Mouse (Mus musculus): ENCODE data around the gene Acads.

DNA sequence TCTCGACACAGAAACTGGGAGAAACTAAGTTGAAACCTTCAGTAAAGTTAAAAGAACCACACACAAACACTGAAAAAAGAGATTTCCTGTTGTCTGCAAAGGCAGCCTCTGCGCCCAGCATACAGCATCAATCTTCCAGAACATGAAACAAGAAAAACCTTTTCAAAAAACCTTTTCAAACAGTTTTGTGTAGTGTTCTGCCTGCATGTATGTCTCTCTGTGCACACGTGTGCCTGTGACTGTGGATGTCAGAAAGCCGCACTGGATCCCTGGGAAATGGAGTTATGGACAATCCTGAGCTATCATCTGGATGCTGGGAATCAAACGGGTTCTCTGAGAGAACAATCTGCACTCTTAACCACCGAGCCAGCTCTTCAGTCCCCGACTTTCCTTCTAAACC, 37.3 kb upstream of the Acads start:
- TF ChIP-seq POLR2A (IDR thresholded peaks at IDR 0.05; ENCODE audit: control insufficient read depth, extremely low read depth, insufficient read depth, low read length, poor library complexity) (no peak), CTCF (IDR thresholded peaks at IDR 0.05; ENCODE audit: borderline replicate concordance, control insufficient read depth, extremely low read depth, insufficient read depth, low read length, poor library complexity) (no peak)

All from thymus, adult 2 months (tissue).